Mouse (Mus musculus) mouse embryonic stem cell (cell line): ENCODE measurements around the gene Tmem63c.

Experiments used
- in situ Hi-C, 2 experiments: fragments of 300-500 bp; cut with MboI; formaldehyde crosslinking; loops; 1 replicate in 1 of 2; 3 replicates in 1 of 2; pipeline ENCODE4 v1.14.3; 2019 to 2020; ENCODE audit warnings: low sequenced_read_pairs in 2 of 2, low pct_unique_long_range_greater_than_20kb in 1 of 2, mixed read lengths in 1 of 2; ENCODE audit not compliant: unreplicated experiment in 1 of 2

Tmem63c gene

GRCm38 (mm10) chr12:87100331-87100730 is 79.2 kb downstream of the Tmem63c start:
- in situ Hi-C loops, result no loop called here

GRCm38 (mm10) chr12:87102165-87102631 is 81.1 kb downstream of the Tmem63c start, which contains the start of gene Ngb:
Gene Ngb (minus strand): TSS chr12:87102539.
- in situ Hi-C loops, result no loop called here

- in situ Hi-C loops, result no loop called here
Observed at GRCm38 (mm10) chr12:87103471-87103870, 82.3 kb downstream of the Tmem63c start.

- in situ Hi-C loops, result no loop called here
Observed at GRCm38 (mm10) chr12:87104796-87105195, 83.7 kb downstream of the Tmem63c start.

GRCm38 (mm10) chr12:87107357-87107977 is 86.3 kb downstream of the Tmem63c start:
- in situ Hi-C loops, result no loop called here

- in situ Hi-C loops, result no loop called here
Observed at GRCm38 (mm10) chr12:87121918-87122589, 100.9 kb downstream of the Tmem63c start.

GRCm38 (mm10) chr12:87127256-87127655 is 106.1 kb downstream of the Tmem63c start:
- in situ Hi-C loops, result no loop called here

- in situ Hi-C loops, result no loop called here
Observed at GRCm38 (mm10) chr12:87130224-87130623, 109.1 kb downstream of the Tmem63c start.

GRCm38 (mm10) chr12:87131181-87131580 is 110.0 kb downstream of the Tmem63c start:
- in situ Hi-C loops, result no loop called here

- in situ Hi-C loops, result no loop called here
Observed at GRCm38 (mm10) chr12:87131619-87132018, 110.5 kb downstream of the Tmem63c start.

- in situ Hi-C loops, result no loop called here
Observed at GRCm38 (mm10) chr12:87132210-87132609, 111.1 kb downstream of the Tmem63c start.

- in situ Hi-C loops, result no loop called here
Observed at GRCm38 (mm10) chr12:87132784-87133183, 111.6 kb downstream of the Tmem63c start.

GRCm38 (mm10) chr12:87137439-87138341 is 116.5 kb downstream of the Tmem63c start:
- in situ Hi-C loops, result no loop called here

GRCm38 (mm10) chr12:87138342-87138701 is 117.2 kb downstream of the Tmem63c start:
- in situ Hi-C loops, result no loop called here

GRCm38 (mm10) chr12:87138768-87139167 is 117.6 kb downstream of the Tmem63c start:
- in situ Hi-C loops, result no loop called here
